Comparison of ENCODE assay signal across 11 mouse cellular contexts in genomic region chr11:105366051-105366450, GRCm38 (mm10).
DNase-seq lines count a peak whose midpoint lies in the region; ATAC-seq and TF ChIP-seq lines count a peak whose summit lies in the region.
"Had no signal": no experiment of that assay in that cellular context is flagged by ENCODE, and none has a peak within 500 bp of the region (broad histone marks: within the 10 kb centered on the region; RNA-seq: fewer than 3 reads in every experiment).

No protein-coding gene starts in this region.

- H3K9me3 ChIP-seq in stomach, embryonic 14.5 days (ENCODE audit: control insufficient read depth, low read depth, low read length) = no peaks in the 10 kb centered on the region
- no peaks in the 10 kb centered on the region for H3K9me3 ChIP-seq in stomach, postnatal 0 days (ENCODE audit: control insufficient read depth, low read length)
- H3K9me3 ChIP-seq in liver, embryonic 13.5 days (replicated peaks) = no peaks in the 10 kb centered on the region

- peak; percentile 70; the same call in 1 of the 2 replicates for ATAC-seq in stomach, embryonic 14.5 days (ENCODE audit: insufficient number of reproducible peaks, insufficient read depth, low FRiP score, low read depth)
- no peak for ATAC-seq in stomach, postnatal 0 days (ENCODE audit: low FRiP score, low TSS enrichment)
- peak; percentile 97 for ATAC-seq in liver, embryonic 13.5 days (ENCODE audit: low read depth)
- ATAC-seq in inflammation-experienced regulatory T-cells, adult 6 months = no peak

- H3K9ac ChIP-seq in stomach, embryonic 14.5 days (replicated peaks; ENCODE audit: low read depth, low read length) = no peak overlapping the region
- no peak overlapping the region for H3K9ac ChIP-seq in stomach, postnatal 0 days (ENCODE audit: low read length)
- peak overlapping the region; percentile 71 for H3K9ac ChIP-seq in liver, embryonic 13.5 days

- H3K4me3 ChIP-seq in stomach, embryonic 14.5 days (ENCODE audit: low read depth, low read length) = no peak overlapping the region
- no peak overlapping the region for H3K4me3 ChIP-seq in stomach, postnatal 0 days (ENCODE audit: low read depth, low read length)
- H3K4me3 ChIP-seq in liver, embryonic 13.5 days (replicated peaks) = peak overlapping the region; percentile 23; the same call in 1 of the 2 replicates

- no peak overlapping the region for H3K27ac ChIP-seq in stomach, embryonic 14.5 days (ENCODE audit: low read length)
- no peak overlapping the region for H3K27ac ChIP-seq in stomach, postnatal 0 days (replicated peaks)
- peak overlapping the region; percentile 97 for H3K27ac ChIP-seq in liver, embryonic 13.5 days

- no peak overlapping the region for H3K4me2 ChIP-seq in stomach, embryonic 14.5 days (replicated peaks; ENCODE audit: low read depth, low read length)
- H3K4me2 ChIP-seq in stomach, postnatal 0 days (replicated peaks; ENCODE audit: low read depth) = no peak overlapping the region
- peak overlapping the region; percentile 64 for H3K4me2 ChIP-seq in liver, embryonic 13.5 days
- H3K4me2 ChIP-seq: midbrain, embryonic 11.5 days had no signal

- H3K36me3 ChIP-seq in stomach, embryonic 14.5 days (ENCODE audit: control insufficient read depth, insufficient read depth, low read length) = no peaks in the 10 kb centered on the region
- no peaks in the 10 kb centered on the region for H3K36me3 ChIP-seq in stomach, postnatal 0 days (ENCODE audit: control insufficient read depth, insufficient read depth, low read length)
- no peaks in the 10 kb centered on the region for H3K36me3 ChIP-seq in liver, embryonic 13.5 days

- no peaks in the 10 kb centered on the region for H3K27me3 ChIP-seq in stomach, embryonic 14.5 days (ENCODE audit: control insufficient read depth, insufficient read depth, low read length)
- no peaks in the 10 kb centered on the region for H3K27me3 ChIP-seq in stomach, postnatal 0 days (ENCODE audit: control insufficient read depth, insufficient read depth, low read length)
- peaks cover 28% of the 10 kb centered on the region for H3K27me3 ChIP-seq in liver, embryonic 13.5 days

- no peak for TF ChIP-seq CTCF in stomach, postnatal 0 days (IDR thresholded peaks at IDR 0.05; ENCODE audit: low read depth)

- peak; percentile 87 for DNase-seq in heart, adult 11 months
- DNase-seq in heart, adult 9 months (ENCODE audit: low spot score in 2 of 2) = no peak
- DNase-seq in stomach, postnatal 0 days (ENCODE audit: low spot score) = no peak
- DNase-seq in liver, embryonic 13.5 days = peak; percentile 84
- DNase-seq in gastrocnemius, postnatal 10 days = no peak
- DNase-seq in layer of hippocampus, postnatal 10 days (ENCODE audit: low spot score in 2 of 2) = no peak
- DNase-seq: cerebellum, adult 2 months; kidney, postnatal 25 days had no signal

- H3K4me1 ChIP-seq in stomach, embryonic 14.5 days (ENCODE audit: control insufficient read depth, insufficient read depth, low read length) = peaks cover 7% of the 10 kb centered on the region; the same call in 1 of the 2 replicates
- H3K4me1 ChIP-seq in stomach, postnatal 0 days (replicated peaks; ENCODE audit: control insufficient read depth, insufficient read depth) = no peaks in the 10 kb centered on the region
- peaks cover 74% of the 10 kb centered on the region for H3K4me1 ChIP-seq in liver, embryonic 13.5 days (replicated peaks)

- WGBS in stomach, embryonic 14.5 days = 68% methylated on average over 3 of the region's 4 CpGs
- WGBS in stomach, postnatal 0 days = 71% methylated on average over 4 of the region's 4 CpGs
- WGBS in liver, embryonic 13.5 days (ENCODE audit: insufficient replicate concordance) = 17% methylated on average over 3 of the region's 4 CpGs

- TF ChIP-seq EP300 in stomach, postnatal 0 days (optimal IDR thresholded peaks at IDR 0.05) = no peak

Comparison
In these comparisons a context has a peak if more than half of its experiments do, and no peak if none do; other contexts are left out.
1. DNase-seq: peak in heart, adult 11 months (single experiment) and liver, embryonic 13.5 days (single experiment); none in heart, adult 9 months (0 of 2), stomach, postnatal 0 days (single experiment), gastrocnemius, postnatal 10 days (single experiment) and layer of hippocampus, postnatal 10 days (0 of 2).
2. ATAC-seq: peak in stomach, embryonic 14.5 days (single experiment) and liver, embryonic 13.5 days (single experiment); none in stomach, postnatal 0 days (single experiment) and inflammation-experienced regulatory T-cells, adult 6 months (single experiment).